ENCODE assay signal across 7 mouse cellular contexts in the genomic region with DNA sequence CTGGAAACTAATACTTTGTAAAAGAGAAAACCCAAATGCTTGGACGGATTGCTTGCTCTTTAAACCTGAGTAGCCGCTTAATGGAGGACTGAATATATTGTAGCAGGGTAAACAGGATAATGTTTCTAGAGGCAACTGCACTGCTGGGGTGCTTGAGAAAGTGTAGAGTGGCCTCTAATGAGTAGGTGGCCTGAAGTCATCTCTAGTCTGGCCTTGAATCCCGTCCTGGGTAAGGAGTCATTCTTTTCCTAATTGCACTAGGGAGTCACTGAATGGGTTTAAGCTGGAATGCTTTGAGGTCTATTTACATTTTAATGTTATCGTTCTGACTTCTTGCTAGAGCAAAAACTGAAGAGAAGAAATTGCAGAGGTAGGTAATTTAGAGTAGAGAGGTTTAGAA. TPM values are rescaled to one million over a fixed set of nuclear protein-coding genes. Genes with fewer than 3 reads are reported as not detected.
A peak's percentile ranks its signal among the peaks of the same experiment; 100 is the strongest.
DNase-seq lines count a peak whose midpoint lies in the region; ATAC-seq and TF ChIP-seq lines count a peak whose summit lies in the region.

No protein-coding gene starts in this region.

- no peak for DNase-seq in lung, postnatal 0 days (ENCODE audit: low spot score)
- DNase-seq in lung, postnatal 25 days (ENCODE audit: low spot score), result no peak
- DNase-seq in left cerebral cortex, adult 11 months (ENCODE audit: low spot score), result no peak
- DNase-seq in cerebellum, adult 9-10 months, result no peak

- TF ChIP-seq CTCF in lung, postnatal 0 days (IDR thresholded peaks at IDR 0.05), result no peak
- no peak for TF ChIP-seq CTCF in embryonic fibroblast, embryonic 13.5 days (IDR thresholded peaks at IDR 0.05; ENCODE audit: borderline replicate concordance, insufficient read depth, low read length)

- no peaks in the 10 kb centered on the region for H3K36me3 ChIP-seq in lung, postnatal 0 days (ENCODE audit: insufficient read depth, low read length)
- peaks cover 22% of the 10 kb centered on the region for H3K36me3 ChIP-seq in limb, embryonic 12.5 days
- peaks cover 18% of the 10 kb centered on the region for H3K36me3 ChIP-seq in stomach, embryonic 14.5 days (ENCODE audit: control insufficient read depth, insufficient read depth, low read length)

- TF ChIP-seq POLR2A in embryonic fibroblast, embryonic 13.5 days (IDR thresholded peaks at IDR 0.05; ENCODE audit: low read depth, low read length), result no peak

- ATAC-seq in lung, postnatal 0 days, result no peak
- ATAC-seq in limb, embryonic 12.5 days (ENCODE audit: insufficient number of reproducible peaks, insufficient read depth, low FRiP score, low TSS enrichment, low read depth), result no peak
- no peak for ATAC-seq in stomach, embryonic 14.5 days (ENCODE audit: insufficient number of reproducible peaks, insufficient read depth, low FRiP score, low read depth)

- H3K9ac ChIP-seq in lung, postnatal 0 days (replicated peaks; ENCODE audit: low read depth), result peak overlapping the region; percentile 39
- peak overlapping the region; percentile 54; the same call in 1 of the 2 replicates for H3K9ac ChIP-seq in limb, embryonic 12.5 days (replicated peaks)
- peak overlapping the region; percentile 53 for H3K9ac ChIP-seq in stomach, embryonic 14.5 days (replicated peaks; ENCODE audit: low read depth, low read length)

- no peaks in the 10 kb centered on the region for H3K9me3 ChIP-seq in lung, postnatal 0 days (ENCODE audit: low read length)
- no peaks in the 10 kb centered on the region for H3K9me3 ChIP-seq in limb, embryonic 12.5 days
- H3K9me3 ChIP-seq in stomach, embryonic 14.5 days (ENCODE audit: control insufficient read depth, low read depth, low read length), result no peaks in the 10 kb centered on the region

- H3K27ac ChIP-seq in lung, postnatal 0 days (ENCODE audit: low read length), result no peak overlapping the region
- H3K27ac ChIP-seq in embryonic fibroblast, embryonic 13.5 days (ENCODE audit: insufficient read depth, low read length), result 0 out of 2 replicates have a peak overlapping the region, but pooled peaks have one; percentile 16
- H3K27ac ChIP-seq in limb, embryonic 12.5 days, result no peak overlapping the region
- H3K27ac ChIP-seq in stomach, embryonic 14.5 days (ENCODE audit: low read length), result peak overlapping the region; percentile 45; the same call in 1 of the 2 replicates

- H3K4me3 ChIP-seq in lung, postnatal 0 days (ENCODE audit: low read depth, low read length), result peak overlapping the region; percentile 67
- H3K4me3 ChIP-seq in embryonic fibroblast, embryonic 13.5 days (ENCODE audit: insufficient read depth, low read length), result peak overlapping the region; percentile 80
- H3K4me3 ChIP-seq in limb, embryonic 12.5 days (replicated peaks), result peak overlapping the region; percentile 63
- peak overlapping the region; percentile 80 for H3K4me3 ChIP-seq in stomach, embryonic 14.5 days (ENCODE audit: low read depth, low read length)

- no peaks in the 10 kb centered on the region for H3K27me3 ChIP-seq in lung, postnatal 0 days (replicated peaks; ENCODE audit: insufficient read depth, low read length)
- H3K27me3 ChIP-seq in limb, embryonic 12.5 days, result no peaks in the 10 kb centered on the region
- no peaks in the 10 kb centered on the region for H3K27me3 ChIP-seq in stomach, embryonic 14.5 days (ENCODE audit: control insufficient read depth, insufficient read depth, low read length)

- H3K4me1 ChIP-seq in lung, postnatal 0 days (ENCODE audit: insufficient read depth, low read depth, low read length), result peaks cover 5% of the 10 kb centered on the region; the same call in 1 of the 2 replicates
- H3K4me1 ChIP-seq in embryonic fibroblast, embryonic 13.5 days (ENCODE audit: control insufficient read depth, insufficient read depth, low read length), result peaks cover 2% of the 10 kb centered on the region; the same call in 1 of the 2 replicates
- peaks cover 12% of the 10 kb centered on the region for H3K4me1 ChIP-seq in limb, embryonic 12.5 days (replicated peaks)
- H3K4me1 ChIP-seq in stomach, embryonic 14.5 days (ENCODE audit: control insufficient read depth, insufficient read depth, low read length), result peaks cover 11% of the 10 kb centered on the region

- peak overlapping the region; percentile 72 for H3K4me2 ChIP-seq in lung, postnatal 0 days (replicated peaks; ENCODE audit: low read depth, low read length)
- peak overlapping the region; percentile 74 for H3K4me2 ChIP-seq in limb, embryonic 12.5 days
- peak overlapping the region; percentile 80 for H3K4me2 ChIP-seq in stomach, embryonic 14.5 days (replicated peaks; ENCODE audit: low read depth, low read length)

- 6% methylated on average over 4 of the region's 4 CpGs for WGBS in lung, postnatal 0 days
- WGBS in limb, embryonic 12.5 days, result 11% methylated on average over 4 of the region's 4 CpGs
- WGBS in stomach, embryonic 14.5 days, result 6% methylated on average over 4 of the region's 4 CpGs

- no peak for TF ChIP-seq EP300 in lung, postnatal 0 days (IDR thresholded peaks at IDR 0.05)

RNA-seq across cellular contexts. Expression of a gene that starts 0.7 kb away (rescaled TPM):
- 63.7 and 67.2 TPM in 2 replicates for polyA plus RNA-seq in lung, postnatal 0 days (2015; fragmentation: Nextera tagmentation; extraction: Ambion mirVana)
- polyA plus RNA-seq in embryonic fibroblast, embryonic 13.5 days (2011; ENCODE audit: insufficient read length, low read depth, missing spikeins), result 8.9 and 9.4 TPM in 2 replicates
- 75.7 and 76.7 TPM in 2 replicates for polyA plus RNA-seq in limb, embryonic 12.5 days (2016; fragmentation: Nextera tagmentation; extraction: Ambion mirVana)
- polyA plus RNA-seq in stomach, embryonic 14.5 days (2014; fragmentation: Nextera tagmentation; extraction: Ambion mirVana), result 67.3 and 68.4 TPM in 2 replicates

RNA-seq across cellular contexts. Expression of a gene that starts 1.0 kb away (rescaled TPM):
- 723 and 783 TPM in 2 replicates for polyA plus RNA-seq in lung, postnatal 0 days (2015; fragmentation: Nextera tagmentation; extraction: Ambion mirVana)
- polyA plus RNA-seq in embryonic fibroblast, embryonic 13.5 days (2011; ENCODE audit: insufficient read length, low read depth, missing spikeins), result 259 and 274 TPM in 2 replicates
- 646 and 679 TPM in 2 replicates for polyA plus RNA-seq in limb, embryonic 12.5 days (2016; fragmentation: Nextera tagmentation; extraction: Ambion mirVana)
- polyA plus RNA-seq in stomach, embryonic 14.5 days (2014; fragmentation: Nextera tagmentation; extraction: Ambion mirVana), result 851 and 942 TPM in 2 replicates

RNA-seq across cellular contexts. Expression of a gene that starts 41.4 kb away (rescaled TPM):
- 0.14 and 0.15 TPM in 2 replicates for polyA plus RNA-seq in lung, postnatal 0 days (2015; fragmentation: Nextera tagmentation; extraction: Ambion mirVana)
- not detected in 2 replicates for polyA plus RNA-seq in embryonic fibroblast, embryonic 13.5 days (2011; ENCODE audit: insufficient read length, low read depth, missing spikeins)
- 0.08 TPM in 2 replicates for polyA plus RNA-seq in limb, embryonic 12.5 days (2016; fragmentation: Nextera tagmentation; extraction: Ambion mirVana)
- 0.16 and 0.34 TPM in 2 replicates for polyA plus RNA-seq in stomach, embryonic 14.5 days (2014; fragmentation: Nextera tagmentation; extraction: Ambion mirVana)

Comparison
In these comparisons a context has a peak if more than half of its experiments do, and no peak if none do; other contexts are left out.
1. H3K27ac ChIP-seq: peak in embryonic fibroblast, embryonic 13.5 days (single experiment) and stomach, embryonic 14.5 days (single experiment); none in lung, postnatal 0 days (single experiment) and limb, embryonic 12.5 days (single experiment).
2. Peak in every context shown above with its lines, with median percentiles within 50 percentile points of each other: H3K4me2 ChIP-seq, H3K4me3 ChIP-seq and H3K9ac ChIP-seq.